Mouse (Mus musculus) kidney, adult 2 months (tissue): ENCODE results near the gene Zbtb17.

Source experiments
- CTCF ChIP-seq: fragments of 200-500 bp; conservative IDR thresholded peaks from 2 replicates; pipeline ENCODE4 v1.5.1; 2011; ENCODE audit warnings: low read depth, mild to moderate bottlenecking, control low read depth, low read length, moderate library complexity, mixed read lengths; ENCODE audit not compliant: insufficient read depth, insufficient read length
- POLR2A ChIP-seq: fragments of 200-500 bp; IDR thresholded peaks from one replicate; pipeline ENCODE4 v1.6.1; 2011; ENCODE audit warnings: low read depth, low read length, control low read depth

- TF ChIP-seq CTCF (no peak), POLR2A (no peak)
These were observed 16.6 kb downstream of the Zbtb17 start for GRCm38 (mm10) chr4:141461088-141461487.
